Mouse (Mus musculus) thymus, adult 2 months (tissue): Measurements from ENCODE around the gene Plxnc1. TPM values are rescaled to one million over a fixed set of nuclear protein-coding genes. Genes with fewer than 3 reads are reported as not detected.

Source experiments
- DNase-seq: peaks from one replicate; pipeline ENCODE4 v3.0.0; 2021
- H3K27ac ChIP-seq: fragments of 200-500 bp; 2 replicates; pipeline ENCODE4 v1.5.1; 2012; ENCODE audit warnings: low read length, control low read depth; ENCODE audit not compliant: control insufficient read depth, insufficient read depth
- H3K27me3 ChIP-seq: fragments of 200-500 bp; 2 replicates; pipeline ENCODE4 v1.6.1; 2012; ENCODE audit warnings: mild to moderate bottlenecking, low read length, moderate library complexity, mixed read lengths; ENCODE audit not compliant: control insufficient read depth, insufficient read depth
- H3K36me3 ChIP-seq: fragments of 200-500 bp; 2 replicates; pipeline ENCODE4 v1.6.1; 2012; ENCODE audit warnings: mild to moderate bottlenecking, low read length, moderate library complexity; ENCODE audit not compliant: control insufficient read depth, insufficient read depth
- H3K4me1 ChIP-seq: fragments of 200-500 bp; replicated peaks from 2 replicates; pipeline ENCODE4 v1.6.1; 2012; ENCODE audit warnings: low read length; ENCODE audit not compliant: control insufficient read depth, insufficient read depth
- H3K4me3 ChIP-seq: fragments of 200-500 bp; 2 replicates; pipeline ENCODE4 v1.5.1; 2012; ENCODE audit warnings: mild to moderate bottlenecking, low read length, control low read depth, moderate library complexity; ENCODE audit not compliant: control insufficient read depth, insufficient read depth
- CTCF ChIP-seq: fragments of 200-500 bp; IDR thresholded peaks from 2 replicates; pipeline ENCODE4 v1.5.1; 2012; ENCODE audit warnings: mild to moderate bottlenecking, control low read depth, low read length, moderate library complexity, borderline replicate concordance; ENCODE audit not compliant: control insufficient read depth, poor library complexity, insufficient read depth; ENCODE audit errors: extremely low read depth
- POLR2A ChIP-seq: fragments of 200-500 bp; IDR thresholded peaks from 2 replicates; pipeline ENCODE4 v1.6.1; 2012; ENCODE audit warnings: mild to moderate bottlenecking, low read length, control low read depth, moderate library complexity; ENCODE audit not compliant: control insufficient read depth, poor library complexity, insufficient read depth; ENCODE audit errors: extremely low read depth
- WGBS: fragments of 180-500 bp; shearing (Covaris S2); methylation state at CpG from one replicate; pipeline ENCODE4 v1.1.7; 2018; 5-methylcytosine and 5-hydroxymethylcytosine counted together
- polyA plus RNA-seq: library from polyadenylated mRNA; depleted of rRNA; stranded (reverse); fragments of >200 nt; gene quantifications from 2 replicates; pipeline ENCODE4 v1.2.3, GENCODE M21; 2012

The Plxnc1 gene
- polyA plus RNA-seq, 1 experiment = 8.7 TPM

GRCm38 (mm10) chr10:94793914-94794313 is 150.7 kb downstream of the Plxnc1 start:
- H3K36me3 ChIP-seq = no peaks in the 10 kb centered on the region; the same call in 1 of the 2 replicates
- no peak overlapping the region for H3K27ac ChIP-seq
- no peak overlapping the region for H3K4me3 ChIP-seq
- WGBS = 96% methylated on average over 3 of the region's 3 CpGs
- no peaks in the 10 kb centered on the region for H3K4me1 ChIP-seq
- no peak for TF ChIP-seq POLR2A
- no peaks in the 10 kb centered on the region for H3K27me3 ChIP-seq
- no peak for DNase-seq

GRCm38 (mm10) chr10:94789205-94789604 is 155.4 kb downstream of the Plxnc1 start:
- Histone ChIP-seq H3K27ac (no peak overlapping the region), H3K36me3 (no peaks in the 10 kb centered on the region; the same call in 1 of the 2 replicates), H3K27me3 (no peaks in the 10 kb centered on the region), H3K4me3 (no peak overlapping the region), H3K4me1 (no peaks in the 10 kb centered on the region)
- TF ChIP-seq CTCF (no peak), POLR2A (no peak)
- WGBS = 97% methylated on average over 3 of the region's 3 CpGs
- DNase-seq = no peak

- TF ChIP-seq CTCF = no peak
- TF ChIP-seq POLR2A = no peak
- no peaks in the 10 kb centered on the region for H3K4me1 ChIP-seq
- WGBS = 96% methylated on average over 3 of the region's 3 CpGs
- H3K4me3 ChIP-seq = no peak overlapping the region
- 0 out of 2 replicates have a peak, but pooled peaks cover 5% of the 10 kb centered on the region for H3K36me3 ChIP-seq
- no peaks in the 10 kb centered on the region for H3K27me3 ChIP-seq
- no peak overlapping the region for H3K27ac ChIP-seq
- no peak for DNase-seq
These were observed 163.9 kb downstream of the Plxnc1 start for GRCm38 (mm10) chr10:94780618-94781262.

GRCm38 (mm10) chr10:94779319-94779718 is 165.3 kb downstream of the Plxnc1 start:
- WGBS = 96% methylated on average over 4 of the region's 4 CpGs
- TF ChIP-seq CTCF = no peak
- no peak for TF ChIP-seq POLR2A
- no peaks in the 10 kb centered on the region for H3K27me3 ChIP-seq

GRCm38 (mm10) chr10:94777576-94777975 is 167.1 kb downstream of the Plxnc1 start:
- Histone ChIP-seq H3K4me3 (no peak overlapping the region), H3K27ac (no peak overlapping the region), H3K4me1 (no peaks in the 10 kb centered on the region), H3K27me3 (no peaks in the 10 kb centered on the region), H3K36me3 (0 out of 2 replicates have a peak, but pooled peaks cover 5% of the 10 kb centered on the region)
- DNase-seq = no peak
- TF ChIP-seq POLR2A = no peak
- WGBS = over 99% methylated on average over 3 of the region's 3 CpGs

More at GRCm38 (mm10) chr10:94779319-94779718, 165.3 kb downstream of the Plxnc1 start:
- Histone ChIP-seq H3K36me3 (0 out of 2 replicates have a peak, but pooled peaks cover 5% of the 10 kb centered on the region), H3K27ac (no peak overlapping the region), H3K4me1 (no peaks in the 10 kb centered on the region), H3K4me3 (no peak overlapping the region)
- DNase-seq = no peak

- Histone ChIP-seq H3K27me3 (no peaks in the 10 kb centered on the region), H3K4me1 (no peaks in the 10 kb centered on the region), H3K36me3 (no peaks in the 10 kb centered on the region), H3K4me3 (no peak overlapping the region), H3K27ac (no peak overlapping the region)
- 83% methylated on average over 3 of the region's 3 CpGs for WGBS
- no peak for TF ChIP-seq POLR2A
- no peak for DNase-seq
These were observed 173.1 kb downstream of the Plxnc1 start for GRCm38 (mm10) chr10:94771496-94771895.

GRCm38 (mm10) chr10:94747011-94747410 is 197.6 kb downstream of the Plxnc1 start:
- TF ChIP-seq CTCF (no peak), POLR2A (no peak)
- H3K4me1 ChIP-seq = no peaks in the 10 kb centered on the region
- DNase-seq = no peak
- H3K36me3 ChIP-seq = no peaks in the 10 kb centered on the region
- no peaks in the 10 kb centered on the region for H3K27me3 ChIP-seq
- 96% methylated on average over 2 of the region's 2 CpGs for WGBS
- H3K4me3 ChIP-seq = no peak overlapping the region
- no peak overlapping the region for H3K27ac ChIP-seq

GRCm38 (mm10) chr10:94741459-94741858 is 203.2 kb downstream of the Plxnc1 start:
- no peak overlapping the region for H3K4me3 ChIP-seq
- 98% methylated on average over 3 of the region's 3 CpGs for WGBS
- no peaks in the 10 kb centered on the region for H3K27me3 ChIP-seq
- no peaks in the 10 kb centered on the region; the same call in 1 of the 2 replicates for H3K36me3 ChIP-seq
- no peaks in the 10 kb centered on the region for H3K4me1 ChIP-seq
- no peak for TF ChIP-seq CTCF
- TF ChIP-seq POLR2A = no peak
- H3K27ac ChIP-seq = no peak overlapping the region
- DNase-seq = no peak
